Mouse (Mus musculus) CD8-positive naive resting alpha-beta T cell, adult 2 months (primary cell): Measurements from ENCODE around the gene Brdt.
A peak's percentile ranks its signal among the peaks of the same experiment; 100 is the strongest.
"Not testable (repeated sequence)": the region's sequence is repeated elsewhere in the genome, so short reads cannot be mapped to it uniquely, and the experiment has no call there.

Experiments
- DNase-seq, 2 experiments: peaks; one replicate each; pipeline ENCODE4 v3.0.0; 2022; ENCODE audit warnings: low read depth in 2 of 2, low spot score in 2 of 2

The Brdt gene

DNA sequence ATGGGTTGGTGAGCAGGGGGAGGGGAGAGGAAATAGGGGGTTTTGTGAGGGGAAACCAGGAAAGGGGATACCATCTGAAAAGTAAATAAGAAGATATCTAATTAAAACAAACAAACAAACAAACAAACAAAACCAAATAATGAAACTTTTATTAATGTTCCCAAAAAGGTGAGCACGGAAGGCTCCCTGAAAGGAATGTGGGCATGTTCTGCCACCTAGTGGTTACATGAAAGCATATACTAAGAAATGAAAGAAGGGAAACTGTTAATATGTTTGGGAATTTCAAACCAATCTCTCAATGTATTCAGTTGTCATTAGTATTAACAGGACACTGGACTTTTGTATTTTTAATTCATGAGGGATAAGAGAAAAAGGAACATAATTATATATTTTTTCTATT is 10.3 kb upstream of the Brdt start:
- peak in 1 of 2 experiments; percentile 8 for DNase-seq

DNA sequence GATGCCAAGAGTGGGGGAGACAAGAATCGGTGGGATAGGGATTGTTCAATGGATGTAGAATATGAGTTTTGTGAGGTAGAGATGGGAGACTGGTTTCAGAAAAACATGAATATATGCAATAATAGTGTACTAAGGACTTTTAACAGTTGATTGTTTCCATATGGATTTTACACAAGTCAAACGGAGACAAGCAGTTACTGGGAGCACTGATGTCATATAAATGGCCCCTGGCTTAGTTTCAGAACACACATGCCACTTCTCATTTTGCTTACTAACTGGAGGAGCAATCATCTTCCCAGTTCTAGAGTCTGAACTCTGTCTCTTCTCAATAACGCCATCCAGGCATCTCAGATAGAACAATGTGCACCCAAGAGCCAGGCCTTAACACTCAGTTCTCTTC is 9.4 kb downstream of the Brdt start:
- DNase-seq = no peak

GRCm38 (mm10) chr5:107342891-107343290 is 11.9 kb downstream of the Brdt start:
- DNase-seq = no peak

- DNase-seq = no peak
These were observed 15.3 kb downstream of the Brdt start for GRCm38 (mm10) chr5:107346214-107346613.

GRCm38 (mm10) chr5:107352566-107352965 is 21.6 kb downstream of the Brdt start:
- DNase-seq = no peak

DNA sequence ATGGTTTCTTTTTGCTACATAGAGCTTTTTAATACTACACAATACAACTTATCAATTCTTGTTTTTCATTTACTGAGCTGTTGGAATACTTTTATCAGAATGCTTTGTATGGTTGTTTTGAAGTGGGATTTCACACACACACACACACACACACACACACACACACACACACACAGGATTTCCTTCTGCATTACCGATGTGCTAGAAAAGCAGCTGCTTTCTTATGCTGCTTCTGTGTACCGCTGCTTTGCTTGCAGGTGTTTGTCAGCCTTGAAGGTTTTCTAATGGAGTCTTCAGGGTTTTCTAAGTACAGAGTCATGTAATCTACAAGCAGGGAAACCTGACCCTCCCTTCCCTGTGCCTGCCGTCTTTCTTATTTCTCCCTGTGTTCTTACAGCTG is 23.0 kb downstream of the Brdt start:
- peak; percentile 11 to 18 for DNase-seq

GRCm38 (mm10) chr5:107355801-107356200 is 24.8 kb downstream of the Brdt start:
- DNase-seq = no peak

GRCm38 (mm10) chr5:107357723-107358122 is 26.8 kb downstream of the Brdt start:
- no peak for DNase-seq

- DNase-seq = peak; percentile 82 to 94
These were observed 28.6 kb downstream of the Brdt start for GRCm38 (mm10) chr5:107359395-107360053.

- DNase-seq = no peak
These were observed 29.2 kb downstream of the Brdt start for GRCm38 (mm10) chr5:107360054-107360730.

- no peak for DNase-seq
These were observed 39.1 kb downstream of the Brdt start for GRCm38 (mm10) chr5:107370040-107370439.

- no peak for DNase-seq
These were observed 40.4 kb downstream of the Brdt start for GRCm38 (mm10) chr5:107371335-107371734.

DNA sequence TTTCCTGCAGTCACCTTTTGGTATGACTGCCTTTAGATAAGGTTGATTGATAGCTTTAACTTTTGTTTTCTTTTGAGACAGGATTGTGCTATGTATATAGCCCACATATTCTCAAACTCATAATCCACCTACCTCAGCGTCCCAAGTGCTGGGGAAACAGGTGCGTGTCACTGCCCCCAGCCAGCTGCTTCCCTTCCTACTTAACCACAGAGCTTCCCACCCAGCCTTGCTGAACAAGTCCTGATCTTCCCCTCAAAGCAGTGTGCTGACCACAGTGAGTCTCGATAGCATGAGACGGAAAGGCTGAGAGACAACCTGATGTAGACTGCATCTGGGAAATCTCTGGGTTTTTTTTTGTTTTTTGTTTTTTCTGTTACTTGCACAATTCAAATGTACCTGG is 42.3 kb downstream of the Brdt start:
- no peak for DNase-seq

DNA sequence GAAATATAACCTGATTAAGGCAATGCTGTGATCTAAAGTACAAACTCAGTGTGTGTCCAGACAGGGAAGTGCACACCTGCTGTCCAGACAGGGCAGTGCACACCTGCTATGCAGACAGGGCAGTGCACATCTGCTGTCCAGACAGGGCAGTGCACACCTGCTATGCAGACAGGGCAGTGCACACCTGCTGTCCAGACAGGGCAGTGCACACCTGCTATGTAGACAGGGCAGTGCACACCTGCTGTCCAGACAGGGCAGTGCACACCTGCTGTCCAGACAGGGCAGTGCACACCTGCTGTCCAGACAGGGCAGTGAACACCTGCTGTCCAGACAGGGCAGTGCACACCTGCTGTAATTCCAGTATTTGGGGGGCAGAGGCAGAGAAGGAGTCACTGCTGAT is 55.5 kb downstream of the Brdt start:
- DNase-seq = not testable (repeated sequence)

- DNase-seq = no peak
These were observed 56.8 kb downstream of the Brdt start for GRCm38 (mm10) chr5:107387788-107388187.

- no peak for DNase-seq
These were observed 58.4 kb downstream of the Brdt start for GRCm38 (mm10) chr5:107389373-107389772.

DNA sequence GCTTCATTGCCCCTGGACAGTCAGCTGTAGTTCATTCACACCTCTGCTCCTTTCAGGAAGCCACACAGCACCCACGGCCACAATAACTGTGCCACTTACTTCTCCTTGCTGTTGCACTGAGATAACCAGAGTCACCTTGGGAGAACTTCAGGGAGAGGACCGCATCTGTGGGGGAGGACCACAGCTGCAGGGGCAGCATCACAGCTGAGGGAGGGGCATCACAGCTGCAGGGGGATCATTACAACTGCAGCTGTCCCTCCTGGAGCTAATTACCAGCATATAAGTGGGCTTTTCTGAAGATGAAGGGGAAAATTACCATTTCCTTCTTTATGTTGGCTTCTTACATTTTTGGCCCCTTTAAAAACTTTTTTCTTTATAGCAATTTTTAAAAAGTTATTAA is 63.5 kb downstream of the Brdt start:
- no peak for DNase-seq

DNA sequence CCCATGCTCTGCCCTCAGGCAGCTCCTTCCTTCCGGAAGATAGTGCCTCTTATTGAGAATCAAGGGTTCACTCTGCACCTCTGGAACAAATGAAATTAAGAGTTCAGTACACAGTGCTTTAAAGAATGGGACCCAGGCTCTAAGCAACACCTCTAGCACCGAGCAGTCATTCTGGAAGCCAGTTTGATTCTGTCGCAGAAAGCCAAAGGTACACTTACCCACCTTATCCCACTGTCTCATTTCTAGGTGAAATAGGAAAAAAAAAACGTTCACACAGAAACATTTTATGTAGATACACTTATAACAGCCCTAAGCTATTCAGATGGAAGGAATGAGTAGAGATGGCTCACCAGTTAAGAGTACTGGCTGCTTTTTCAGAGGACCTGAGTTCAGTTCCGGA is 71.5 kb downstream of the Brdt start, which contains the start of gene Ephx4:
TSS of gene Ephx4 (plus strand) at position 301 of the 400 bp plus-strand sequence.
- DNase-seq = no peak

DNA sequence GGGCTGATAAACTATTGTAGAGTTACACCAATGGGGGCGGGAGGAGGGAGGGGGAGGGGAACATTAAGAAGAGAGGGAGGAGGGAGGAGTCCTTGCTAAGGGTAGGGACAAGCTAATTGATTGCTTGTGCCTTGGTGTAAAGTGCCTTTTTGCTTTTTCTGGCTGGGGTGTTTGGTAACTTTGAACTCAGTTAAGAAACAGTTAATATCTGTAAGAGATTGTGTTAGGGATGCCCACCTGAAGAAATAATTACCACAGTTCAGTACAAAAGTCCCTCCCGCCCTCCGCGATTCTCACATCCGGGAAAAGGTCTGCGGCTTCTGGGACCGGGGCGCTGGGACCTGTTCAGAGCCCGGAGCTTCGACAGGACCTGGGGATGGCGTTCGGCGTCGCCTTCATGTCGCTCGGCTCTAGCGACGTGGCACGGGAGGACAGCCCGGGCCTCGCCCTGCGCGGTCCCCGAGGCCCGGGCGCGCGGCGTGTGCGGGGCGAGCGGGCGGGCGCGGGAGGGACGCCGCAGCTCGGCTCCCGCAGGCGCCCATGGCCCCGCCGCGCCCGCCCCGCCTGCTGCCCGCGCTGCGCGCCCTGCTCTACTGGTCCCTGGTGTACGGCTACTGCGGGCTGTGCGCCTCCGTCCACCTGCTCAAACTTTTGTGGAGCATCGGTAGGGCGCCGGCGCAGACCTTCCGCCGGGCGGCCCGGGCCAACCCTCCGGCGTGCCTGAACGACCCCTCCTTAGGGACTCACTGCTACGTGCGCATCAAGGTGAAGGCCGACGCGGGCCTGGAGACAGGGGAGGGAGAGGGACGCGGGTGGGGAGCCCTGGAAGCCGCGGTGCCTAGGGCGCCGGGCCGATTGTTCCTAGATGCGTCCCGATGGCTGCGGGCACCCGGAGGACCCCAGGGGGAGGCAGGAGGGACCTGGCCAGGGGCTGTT is 72.3 kb downstream of the Brdt start:
- peak in 1 of 2 experiments; percentile 5 for DNase-seq

DNA sequence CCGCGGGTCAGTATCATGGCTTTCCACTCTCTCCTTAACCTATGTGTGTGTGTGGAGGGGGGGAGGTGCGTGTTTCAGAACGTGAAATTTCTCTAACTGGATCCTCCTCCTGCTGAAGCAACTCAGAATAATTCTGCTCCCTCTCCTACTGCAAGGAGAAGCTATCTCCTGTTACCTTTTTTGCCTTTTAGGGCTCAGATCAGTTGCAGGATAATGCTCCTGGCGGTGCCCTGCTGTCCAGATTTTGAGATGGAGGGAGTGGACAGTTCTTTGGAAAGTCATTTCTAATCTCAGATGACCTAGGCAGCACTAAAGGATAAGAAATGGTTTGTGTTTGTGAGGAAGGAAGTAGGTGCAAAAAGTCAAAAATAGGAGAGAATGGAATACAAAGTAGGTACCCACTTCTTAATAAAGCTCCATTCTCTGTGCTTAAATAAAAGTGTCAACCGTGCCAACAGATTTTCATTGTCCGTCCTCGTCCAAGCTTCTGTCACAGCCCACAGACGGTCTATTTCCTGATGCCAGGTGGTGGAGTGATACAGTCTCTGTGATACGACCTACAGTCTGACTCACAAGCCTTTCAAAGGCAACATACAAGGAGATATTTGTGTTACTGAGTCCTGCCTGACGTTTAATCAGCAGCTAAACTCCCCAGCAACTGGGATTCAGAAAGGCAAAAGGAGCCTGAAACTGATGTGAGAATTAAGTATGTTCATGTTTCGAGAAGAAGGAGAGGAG is 73.2 kb downstream of the Brdt start:
- no peak for DNase-seq

DNA sequence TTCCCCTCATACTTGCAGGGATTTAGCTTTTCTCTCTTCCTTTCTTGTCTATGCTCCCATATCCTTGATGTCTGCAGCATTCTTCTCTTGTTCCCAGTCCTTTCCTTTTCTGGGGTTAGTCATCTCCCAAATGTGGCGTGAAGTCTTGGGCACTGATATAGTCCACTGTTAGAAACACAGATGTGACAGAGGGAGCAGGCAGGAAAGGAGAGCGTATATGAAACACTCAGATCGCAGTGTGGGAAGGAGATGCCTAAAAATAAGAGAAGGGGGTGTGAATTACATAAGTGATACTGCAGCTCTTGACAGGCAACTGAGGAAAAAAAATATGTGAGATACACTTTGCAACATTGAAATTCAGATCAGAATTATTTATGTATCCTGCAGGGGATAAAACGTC is 74.4 kb downstream of the Brdt start:
- DNase-seq = no peak
